15 mouse cellular contexts compared by ENCODE assay signal in the genomic region with DNA sequence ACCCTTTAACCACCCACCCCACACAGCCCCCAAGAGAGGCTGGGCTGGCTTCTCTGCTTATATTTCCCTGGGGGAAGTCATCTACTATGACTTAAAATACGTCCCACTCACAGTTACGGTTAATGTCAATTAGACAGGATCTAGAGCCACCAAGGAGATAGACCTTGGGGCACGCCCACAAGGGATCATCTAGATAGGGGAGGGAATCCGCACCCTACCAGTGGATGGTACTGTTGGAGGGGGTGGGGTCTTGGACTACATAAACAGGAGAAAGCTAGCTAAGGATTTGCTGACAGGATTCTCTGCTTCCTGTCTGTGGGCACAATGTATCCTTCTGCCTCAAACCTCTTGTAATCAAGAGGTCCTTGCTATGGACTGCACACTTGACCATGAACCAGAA.
"Had no signal": no experiment of that assay in that cellular context is flagged by ENCODE, and none has a peak within 500 bp of the region (broad histone marks: within the 10 kb centered on the region; RNA-seq: fewer than 3 reads in every experiment).

No protein-coding gene starts in this region.

- H3K4me3 ChIP-seq: left cerebral cortex, adult 2 months; limb, embryonic 10.5 days; megakaryocyte, embryonic 14.5 days; midbrain, embryonic 12.5 days; neural tube, embryonic 13.5 days had no signal

- H3K4me2 ChIP-seq: midbrain, embryonic 12.5 days; neural tube, embryonic 13.5 days had no signal

- H3K27me3 ChIP-seq: megakaryocyte, embryonic 14.5 days; midbrain, embryonic 12.5 days; neural tube, embryonic 13.5 days had no signal

- H3K4me1 ChIP-seq: midbrain, embryonic 12.5 days; neural tube, embryonic 13.5 days had no signal

- H3K27ac ChIP-seq: left cerebral cortex, adult 2 months; limb, embryonic 10.5 days; midbrain, embryonic 12.5 days; neural tube, embryonic 13.5 days had no signal

- H3K9me3 ChIP-seq: limb, embryonic 10.5 days; megakaryocyte, embryonic 14.5 days; midbrain, embryonic 12.5 days; neural tube, embryonic 13.5 days had no signal

- H3K9ac ChIP-seq: midbrain, embryonic 12.5 days; neural tube, embryonic 13.5 days had no signal

- ATAC-seq: lung, postnatal 0 days; midbrain, embryonic 16.5 days had no signal

- DNase-seq: kidney, adult 2 months; kidney, postnatal 25 days; lung, adult 2 months; lung, postnatal 36 days; right cerebral cortex, postnatal 4 days; spleen, adult 18-20 months; thymus, adult 18-20 months; thymus, postnatal 14 days had no signal
